Mouse (Mus musculus): ENCODE results near the gene Pde8a.

- TF ChIP-seq GATA1 (IDR thresholded peaks at IDR 0.05; ENCODE audit: borderline replicate concordance, low read length) (no peak), FLI1 (IDR thresholded peaks at IDR 0.05; ENCODE audit: low read length) (no peak)
Observed at GRCm38 (mm10) chr7:81286456-81286855, 73.1 kb downstream of the Pde8a start.

Data from megakaryocyte, embryonic 14.5 days (primary cell).